Mouse (Mus musculus): ENCODE data around the gene Ankrd11.

DNA sequence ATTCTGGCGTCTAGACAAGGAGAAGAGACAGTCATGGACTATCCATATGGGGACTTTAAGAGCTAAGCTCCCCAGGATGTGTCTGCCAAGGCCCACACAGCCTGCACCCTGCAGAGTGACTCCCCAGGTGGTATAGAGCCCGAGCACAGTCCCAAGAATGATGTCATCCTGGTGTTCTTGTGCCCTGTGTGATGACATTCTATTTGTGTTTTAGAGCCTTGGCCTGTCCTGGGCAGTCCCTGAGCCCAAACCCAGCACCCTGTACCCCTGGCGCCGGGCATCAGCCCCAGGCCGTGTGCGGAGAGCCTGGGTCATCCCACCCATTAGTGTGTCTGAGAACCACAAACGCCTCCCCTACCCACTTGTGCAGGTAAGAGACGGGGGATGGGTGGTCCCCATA lies 185.8 kb downstream of the Ankrd11 start:
- TF ChIP-seq CTCF (IDR thresholded peaks at IDR 0.05; ENCODE audit: control insufficient read depth, insufficient read depth, insufficient replicate concordance, low read depth, low read length) (no peak), POLR2A (IDR thresholded peaks at IDR 0.05; ENCODE audit: control insufficient read depth, low read depth, low read length) (no peak)
